ENCODE assay signal across 8 mouse cellular contexts in genomic region chr15:12577054-12577696, GRCm38 (mm10).
A peak's percentile ranks its signal among the peaks of the same experiment; 100 is the strongest.
DNase-seq lines count a peak whose midpoint lies in the region; ATAC-seq lines count a peak whose summit lies in the region.

No protein-coding gene starts in this region.

- peaks cover 14% of the 10 kb centered on the region for H3K4me1 ChIP-seq in forebrain, embryonic 15.5 days
- no peaks in the 10 kb centered on the region for H3K4me1 ChIP-seq in hindbrain, embryonic 11.5 days (replicated peaks; ENCODE audit: control insufficient read depth, insufficient read depth, low read length)
- H3K4me1 ChIP-seq in lung, embryonic 16.5 days (replicated peaks; ENCODE audit: control insufficient read depth, insufficient read depth, low read length) = no peaks in the 10 kb centered on the region

- 12% methylated on average over 11 of the region's 11 CpGs for WGBS in forebrain, embryonic 15.5 days
- 32% methylated on average over 11 of the region's 11 CpGs for WGBS in hindbrain, embryonic 11.5 days
- WGBS in lung, embryonic 16.5 days = 15% methylated on average over 11 of the region's 11 CpGs

- peak; percentile 68 for ATAC-seq in forebrain, embryonic 15.5 days (replicated peaks)
- ATAC-seq in hindbrain, embryonic 11.5 days (ENCODE audit: low FRiP score) = peak; percentile 68
- ATAC-seq in lung, embryonic 16.5 days (ENCODE audit: low read depth) = peak; percentile 78

- DNase-seq in adrenal gland, adult 2 months = peak; percentile 44
- DNase-seq in adrenal gland, postnatal 25 days = no peak
- peak; percentile 23 for DNase-seq in cerebellum, adult 11-12 months
- DNase-seq in hindbrain, embryonic 11.5 days (ENCODE audit: low spot score) = peak; percentile 57
- peak; percentile 9 to 74 for DNase-seq in layer of hippocampus, adult 18-20 months (ENCODE audit: low spot score in 2 of 2)
- peak; percentile 38 for DNase-seq in retina, postnatal 7 days (ENCODE audit: low read depth, low spot score)

- no peaks in the 10 kb centered on the region for H3K9me3 ChIP-seq in forebrain, embryonic 15.5 days
- no peaks in the 10 kb centered on the region for H3K9me3 ChIP-seq in hindbrain, embryonic 11.5 days (ENCODE audit: control insufficient read depth, low read length)
- no peaks in the 10 kb centered on the region for H3K9me3 ChIP-seq in lung, embryonic 16.5 days (ENCODE audit: control insufficient read depth, low read length)

- no peak overlapping the region for H3K9ac ChIP-seq in forebrain, embryonic 15.5 days (replicated peaks)
- no peak overlapping the region for H3K9ac ChIP-seq in hindbrain, embryonic 11.5 days (ENCODE audit: low read depth, low read length)
- peak overlapping the region; percentile 37 for H3K9ac ChIP-seq in lung, embryonic 16.5 days (ENCODE audit: low read length)

- H3K36me3 ChIP-seq in forebrain, embryonic 15.5 days = no peaks in the 10 kb centered on the region
- no peaks in the 10 kb centered on the region for H3K36me3 ChIP-seq in hindbrain, embryonic 11.5 days (ENCODE audit: control insufficient read depth, insufficient read depth, low read length)
- no peaks in the 10 kb centered on the region for H3K36me3 ChIP-seq in lung, embryonic 16.5 days (ENCODE audit: control insufficient read depth, insufficient read depth, low read length)

- H3K4me2 ChIP-seq in forebrain, embryonic 15.5 days (replicated peaks) = peak overlapping the region; percentile 21
- peak overlapping the region; percentile 13; the same call in 1 of the 2 replicates for H3K4me2 ChIP-seq in hindbrain, embryonic 11.5 days (replicated peaks; ENCODE audit: low read depth, low read length)
- H3K4me2 ChIP-seq in lung, embryonic 16.5 days (ENCODE audit: low read depth, low read length) = peak overlapping the region; percentile 31

- no peak overlapping the region for H3K4me3 ChIP-seq in forebrain, embryonic 15.5 days
- no peak overlapping the region for H3K4me3 ChIP-seq in hindbrain, embryonic 11.5 days (ENCODE audit: low read depth, low read length)
- no peak overlapping the region for H3K4me3 ChIP-seq in lung, embryonic 16.5 days (ENCODE audit: low read length)

- no peaks in the 10 kb centered on the region for H3K27me3 ChIP-seq in forebrain, embryonic 15.5 days
- H3K27me3 ChIP-seq in hindbrain, embryonic 11.5 days (ENCODE audit: control insufficient read depth, insufficient read depth, low read length) = no peaks in the 10 kb centered on the region
- no peaks in the 10 kb centered on the region for H3K27me3 ChIP-seq in lung, embryonic 16.5 days (ENCODE audit: control insufficient read depth, insufficient read depth, low read depth, low read length)

- H3K27ac ChIP-seq in forebrain, embryonic 15.5 days (replicated peaks) = no peak overlapping the region
- H3K27ac ChIP-seq in hindbrain, embryonic 11.5 days (ENCODE audit: low read depth, low read length) = 0 out of 2 replicates have a peak overlapping the region, but pooled peaks have one; percentile 10
- H3K27ac ChIP-seq in lung, embryonic 16.5 days (ENCODE audit: low read length) = 0 out of 2 replicates have a peak overlapping the region, but pooled peaks have one; percentile 7
